Mouse (Mus musculus) lung, embryonic 16.5 days (tissue): Measurements from ENCODE around the gene Stx6. TPM values are rescaled to one million over a fixed set of nuclear protein-coding genes. Genes with fewer than 3 reads are reported as not detected.

ENCODE experiments used
- ATAC-seq: fragments of 200-750 bp; cut with Nextera tagmentation; 2 replicates; pipeline ENCODE4 v1.8.0; 2017; ENCODE audit warnings: low read depth, mild to moderate bottlenecking, moderate library complexity
- H3K27ac ChIP-seq: fragments of 300-500 bp; sonication (generic); 2 replicates; pipeline ENCODE4 v1.5.1; 2014; ENCODE audit warnings: mild to moderate bottlenecking, control low read depth, low read length
- H3K27me3 ChIP-seq: fragments of 300-500 bp; sonication (generic); 2 replicates; pipeline ENCODE4 v1.6.1; 2014; ENCODE audit warnings: low read depth, low read length, mixed read lengths; ENCODE audit not compliant: control insufficient read depth, insufficient read depth
- H3K36me3 ChIP-seq: fragments of 300-500 bp; sonication (generic); 2 replicates; pipeline ENCODE4 v1.6.1; 2014; ENCODE audit warnings: low read length; ENCODE audit not compliant: control insufficient read depth, insufficient read depth
- H3K4me1 ChIP-seq: fragments of 300-500 bp; sonication (generic); replicated peaks from 2 replicates; pipeline ENCODE4 v1.6.1; 2014; ENCODE audit warnings: low read length, mixed read lengths; ENCODE audit not compliant: control insufficient read depth, insufficient read depth
- H3K4me2 ChIP-seq: fragments of 300-500 bp; sonication (generic); 2 replicates; pipeline ENCODE4 v1.6.1; 2014; ENCODE audit warnings: low read depth, low read length, control low read depth
- H3K4me3 ChIP-seq: fragments of 300-500 bp; sonication (generic); 2 replicates; pipeline ENCODE4 v1.5.1; 2014; ENCODE audit warnings: mild to moderate bottlenecking, low read length, control low read depth
- H3K9ac ChIP-seq: fragments of 300-500 bp; sonication (generic); 2 replicates; pipeline ENCODE4 v1.6.1; 2014; ENCODE audit warnings: low read length, control low read depth
- H3K9me3 ChIP-seq: fragments of 300-500 bp; sonication (generic); 2 replicates; pipeline ENCODE4 v1.6.1; 2016; ENCODE audit warnings: low read length; ENCODE audit not compliant: control insufficient read depth
- WGBS: fragments of 180-500 bp; shearing (Covaris S2); extraction: QIAGEN DNeasy Blood & Tissue Kit; methylation state at CpG from one replicate; pipeline ENCODE4 v1.1.7; 2014; 5-methylcytosine and 5-hydroxymethylcytosine counted together
- polyA plus RNA-seq: library from polyadenylated mRNA; unstranded; fragments of >200 nt; fragmentation: Nextera tagmentation; extraction: Ambion mirVana; gene quantifications from 2 replicates; pipeline ENCODE4 v1.2.1, GENCODE M21; 2015

Gene Stx6
- polyA plus RNA-seq, result 72.8 and 75.5 TPM in 2 replicates

DNA sequence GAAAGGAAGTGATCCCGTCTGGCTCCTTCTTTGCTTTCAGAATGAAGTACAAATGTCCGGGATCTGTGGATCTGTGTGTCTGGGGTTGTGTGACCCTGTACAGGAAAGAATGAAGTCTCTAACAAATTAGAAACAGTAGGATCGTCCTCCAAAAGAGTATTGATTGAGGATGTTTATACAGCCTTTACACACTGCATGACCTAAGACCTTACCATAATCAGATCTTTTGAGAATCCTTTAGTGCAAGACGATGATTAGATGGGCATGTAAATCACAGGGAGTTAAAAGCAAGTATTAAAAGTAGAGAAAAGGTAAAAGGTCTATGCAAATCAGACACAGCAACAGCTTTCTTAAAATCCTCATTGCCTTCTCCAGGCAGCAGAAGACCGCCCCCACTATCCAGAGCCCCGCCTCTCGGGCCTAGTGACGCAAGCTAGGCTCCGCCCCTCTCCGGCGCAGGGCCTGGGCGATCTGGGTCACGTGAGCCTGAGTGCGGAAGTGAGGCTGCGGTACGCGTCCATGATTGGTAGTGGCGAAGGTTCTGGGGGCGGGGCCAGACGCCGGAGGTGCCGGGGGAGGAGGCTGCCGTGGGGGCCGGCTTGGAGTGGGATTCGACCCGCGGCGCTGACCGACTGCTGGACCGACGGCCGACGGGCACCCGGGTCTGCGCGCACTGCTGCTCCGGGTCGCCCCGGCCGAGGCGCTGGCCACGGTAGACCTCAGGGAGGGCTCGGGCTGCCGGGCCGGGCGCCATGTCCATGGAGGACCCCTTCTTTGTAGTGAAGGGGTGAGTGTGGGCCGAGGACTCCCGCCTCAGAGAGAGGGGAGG lies at the start of gene Stx6:
TSS of gene Stx6 (plus strand) at position 575 of the 829 bp plus-strand sequence.
- no peaks in the 10 kb centered on the region for H3K9me3 ChIP-seq
- H3K27ac ChIP-seq, result peak within 1 kb of the TSS; percentile 86
- peak within 1 kb of the TSS; percentile 90 for H3K9ac ChIP-seq
- no peaks in the 10 kb centered on the region for H3K27me3 ChIP-seq
- peak within 1 kb of the TSS; percentile 98 for H3K4me3 ChIP-seq
- no peaks in the 10 kb centered on the region for H3K36me3 ChIP-seq
- H3K4me2 ChIP-seq, result peak within 1 kb of the TSS; percentile 82
- peaks cover 9% of the 10 kb centered on the region; the same call in 1 of the 2 replicates for H3K4me1 ChIP-seq
- WGBS, result 2% methylated on average over 48 of the region's 48 CpGs
- ATAC-seq, result peak; percentile 99

DNA sequence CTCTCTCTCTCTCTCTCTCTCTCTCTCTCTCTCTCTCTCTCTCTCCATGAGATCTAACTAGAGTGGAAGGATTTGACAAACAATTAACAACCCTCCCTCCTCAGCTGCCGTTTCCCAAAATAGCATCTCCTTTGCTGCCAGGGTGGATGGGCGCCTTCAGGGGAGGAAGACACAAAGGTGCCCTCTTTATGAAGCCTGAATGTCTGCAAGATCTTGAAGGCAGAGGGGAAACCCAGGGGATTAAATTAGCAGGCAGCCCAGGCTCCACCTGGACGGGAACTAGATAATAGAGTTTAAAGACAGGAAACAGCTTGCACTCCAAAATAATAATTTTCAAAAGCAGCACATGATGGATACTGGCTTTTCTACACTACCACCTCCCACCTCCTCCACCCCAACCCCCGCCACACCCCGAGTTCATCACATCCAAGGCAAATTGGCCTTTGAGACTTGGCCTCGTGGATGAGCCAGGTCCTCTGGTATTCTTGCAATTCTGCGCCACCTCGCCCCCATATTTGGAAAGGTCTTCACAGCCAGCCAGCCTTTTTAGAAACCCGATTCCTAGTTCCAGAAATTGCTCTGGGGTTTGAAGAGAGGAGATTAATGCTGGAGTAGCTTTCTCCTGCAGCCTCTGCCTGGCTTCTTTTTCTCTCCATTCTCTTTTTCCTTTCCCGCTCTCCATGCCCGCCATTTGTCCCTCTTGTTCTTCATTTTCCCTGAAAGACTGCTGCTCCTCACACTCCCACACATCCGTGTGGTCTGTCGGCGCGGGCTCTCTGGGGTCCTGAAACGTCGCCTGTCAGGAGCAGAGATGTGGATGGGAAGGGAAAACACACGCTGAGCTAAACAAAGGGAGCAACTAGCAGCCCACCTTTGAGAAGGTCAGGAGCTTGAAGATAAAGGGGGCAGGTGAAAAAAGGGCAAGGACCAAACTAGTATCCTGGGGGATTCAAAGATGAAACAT lies 48.8 kb upstream of the Stx6 start:
- Histone ChIP-seq H3K27ac (no peak overlapping the region), H3K9me3 (no peaks in the 10 kb centered on the region), H3K4me3 (no peak overlapping the region), H3K4me1 (peaks cover 18% of the 10 kb centered on the region), H3K36me3 (no peaks in the 10 kb centered on the region), H3K9ac (peak overlapping the region; percentile 3; the same call in 1 of the 2 replicates), H3K27me3 (no peaks in the 10 kb centered on the region), H3K4me2 (peak overlapping the region; percentile 21)
- WGBS, result 13% methylated on average over 18 of the region's 18 CpGs
- no peak for ATAC-seq

DNA sequence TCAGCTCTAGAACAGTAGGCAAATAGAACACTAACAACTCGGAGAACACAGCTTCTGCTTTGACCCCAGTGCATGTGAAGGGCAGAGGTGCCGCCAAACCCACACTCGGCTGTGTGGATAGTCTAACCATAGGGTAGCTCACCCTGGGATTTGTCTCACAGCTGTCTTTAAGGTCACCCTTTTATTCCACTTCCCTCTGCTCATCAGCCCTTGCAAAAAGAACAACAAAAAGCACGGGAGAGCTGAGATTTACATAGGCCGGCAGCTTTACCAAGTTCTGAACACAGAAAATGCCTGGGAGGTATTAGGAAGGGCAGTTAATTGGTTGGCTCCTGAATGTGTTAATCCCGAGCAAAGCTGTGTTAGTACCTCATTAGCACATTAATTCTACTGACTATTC lies 47.0 kb upstream of the Stx6 start:
- peaks cover 18% of the 10 kb centered on the region for H3K4me1 ChIP-seq
- no peak overlapping the region for H3K4me3 ChIP-seq
- no peak overlapping the region for H3K4me2 ChIP-seq
- H3K27ac ChIP-seq, result no peak overlapping the region
- no peak for ATAC-seq
- H3K9me3 ChIP-seq, result no peaks in the 10 kb centered on the region
- WGBS, result 65% methylated on average over 6 of the region's 6 CpGs
- no peaks in the 10 kb centered on the region for H3K36me3 ChIP-seq
- no peaks in the 10 kb centered on the region for H3K27me3 ChIP-seq
- no peak overlapping the region for H3K9ac ChIP-seq

DNA sequence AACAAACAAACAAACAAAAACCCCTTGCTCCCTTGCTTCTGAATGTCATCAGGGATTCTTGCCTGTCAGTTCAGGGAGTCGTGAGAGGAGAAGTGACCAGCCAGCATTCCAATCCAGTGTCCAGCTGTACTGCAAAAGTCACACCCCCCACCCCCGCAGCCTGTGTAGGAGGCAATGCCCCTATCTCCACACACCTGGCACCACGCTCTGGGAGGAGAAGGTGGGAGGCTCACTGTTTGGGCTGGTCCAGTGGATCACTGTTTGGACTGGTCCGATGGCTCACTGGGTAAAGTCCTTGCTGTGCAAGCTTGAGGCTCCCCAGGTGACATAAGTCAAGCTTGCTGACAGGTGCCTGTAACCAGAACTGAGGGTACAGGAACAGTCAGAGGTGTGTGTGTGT lies 46.4 kb upstream of the Stx6 start:
- ATAC-seq, result no peak
- H3K9me3 ChIP-seq, result no peaks in the 10 kb centered on the region

DNA sequence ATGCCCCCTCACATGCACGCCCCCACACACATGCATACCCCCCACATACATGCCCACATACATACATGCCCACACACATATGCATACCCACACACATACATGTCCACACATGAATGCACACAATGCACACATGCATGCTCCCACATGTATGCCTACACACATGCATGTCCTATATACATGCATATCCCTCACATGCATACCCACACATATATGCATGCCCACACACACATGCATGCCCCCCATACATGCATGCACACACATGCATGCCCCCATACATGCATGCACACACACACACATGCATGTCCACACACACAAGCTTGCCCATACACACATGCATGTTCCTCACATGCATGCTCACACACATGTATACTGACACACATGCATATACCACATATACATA lies 45.6 kb upstream of the Stx6 start:
- no peaks in the 10 kb centered on the region for H3K9me3 ChIP-seq
- H3K27me3 ChIP-seq, result no peaks in the 10 kb centered on the region
- H3K4me3 ChIP-seq, result no peak overlapping the region
- no peak overlapping the region for H3K9ac ChIP-seq
- H3K27ac ChIP-seq, result no peak overlapping the region
- peaks cover 18% of the 10 kb centered on the region for H3K4me1 ChIP-seq
- H3K36me3 ChIP-seq, result no peaks in the 10 kb centered on the region
- 95% methylated on average over 1 of the region's 1 CpGs for WGBS
- no peak overlapping the region for H3K4me2 ChIP-seq
- no peak for ATAC-seq

More for the DNA sequence above, 46.4 kb upstream of the Stx6 start:
- no peaks in the 10 kb centered on the region for H3K36me3 ChIP-seq
- H3K4me1 ChIP-seq, result peaks cover 18% of the 10 kb centered on the region
- no peak overlapping the region for H3K4me2 ChIP-seq
- 41% methylated on average over 4 of the region's 4 CpGs for WGBS
- no peaks in the 10 kb centered on the region for H3K27me3 ChIP-seq
- H3K9ac ChIP-seq, result no peak overlapping the region
- no peak overlapping the region for H3K4me3 ChIP-seq
- no peak overlapping the region for H3K27ac ChIP-seq

DNA sequence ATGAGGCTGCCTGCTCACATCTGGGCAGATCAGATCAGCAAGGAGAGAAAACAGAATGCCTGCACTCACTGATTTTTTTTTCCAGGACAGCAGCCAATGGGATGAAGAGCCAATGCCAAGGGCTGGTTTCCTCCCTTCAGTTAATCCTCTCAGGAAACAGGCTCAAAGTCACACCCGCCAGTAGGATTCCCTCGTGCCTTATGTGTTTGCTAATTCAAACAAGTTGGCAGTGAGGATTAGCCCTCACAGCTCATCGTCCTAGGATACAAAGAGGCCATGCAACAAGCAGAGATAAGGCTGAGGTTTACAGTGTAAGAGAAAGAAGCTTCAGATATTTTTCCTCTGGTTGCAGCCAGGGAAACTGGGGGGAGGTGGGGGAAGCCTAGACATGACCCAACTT lies 44.6 kb upstream of the Stx6 start:
- H3K9me3 ChIP-seq, result no peaks in the 10 kb centered on the region
- no peaks in the 10 kb centered on the region for H3K36me3 ChIP-seq
- 14% methylated on average over 3 of the region's 3 CpGs for WGBS
- peak; percentile 31; the same call in 1 of the 2 replicates for ATAC-seq
- H3K27me3 ChIP-seq, result no peaks in the 10 kb centered on the region
- no peak overlapping the region for H3K27ac ChIP-seq
- no peak overlapping the region for H3K4me3 ChIP-seq
- H3K4me1 ChIP-seq, result peaks cover 8% of the 10 kb centered on the region; the same call in 1 of the 2 replicates
- H3K4me2 ChIP-seq, result no peak overlapping the region
- no peak overlapping the region for H3K9ac ChIP-seq

DNA sequence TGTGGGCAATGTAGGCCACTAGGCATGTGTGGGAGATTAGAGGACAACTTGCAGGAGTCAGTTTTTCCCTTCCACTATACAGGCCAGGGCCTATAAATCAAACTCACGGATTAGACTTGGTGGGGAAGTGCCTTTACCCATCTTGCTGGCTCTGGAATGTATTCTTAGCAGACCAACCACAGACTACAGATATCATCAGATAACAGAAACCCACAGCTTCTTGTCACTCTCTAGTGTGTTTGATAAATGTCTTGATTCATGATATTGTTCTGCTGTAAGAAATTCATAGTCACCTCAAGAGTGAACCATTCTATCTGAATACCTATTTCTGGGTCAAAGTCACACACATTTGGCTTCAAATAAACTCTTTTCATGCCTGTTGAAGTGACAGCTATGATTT lies 38.8 kb upstream of the Stx6 start:
- no peak for ATAC-seq
- Histone ChIP-seq H3K4me1 (peaks cover 2% of the 10 kb centered on the region; the same call in 1 of the 2 replicates), H3K9me3 (no peaks in the 10 kb centered on the region), H3K9ac (no peak overlapping the region), H3K4me3 (no peak overlapping the region), H3K4me2 (no peak overlapping the region), H3K27me3 (no peaks in the 10 kb centered on the region), H3K36me3 (no peaks in the 10 kb centered on the region), H3K27ac (no peak overlapping the region)
- 48% methylated on average over 1 of the region's 1 CpGs for WGBS

DNA sequence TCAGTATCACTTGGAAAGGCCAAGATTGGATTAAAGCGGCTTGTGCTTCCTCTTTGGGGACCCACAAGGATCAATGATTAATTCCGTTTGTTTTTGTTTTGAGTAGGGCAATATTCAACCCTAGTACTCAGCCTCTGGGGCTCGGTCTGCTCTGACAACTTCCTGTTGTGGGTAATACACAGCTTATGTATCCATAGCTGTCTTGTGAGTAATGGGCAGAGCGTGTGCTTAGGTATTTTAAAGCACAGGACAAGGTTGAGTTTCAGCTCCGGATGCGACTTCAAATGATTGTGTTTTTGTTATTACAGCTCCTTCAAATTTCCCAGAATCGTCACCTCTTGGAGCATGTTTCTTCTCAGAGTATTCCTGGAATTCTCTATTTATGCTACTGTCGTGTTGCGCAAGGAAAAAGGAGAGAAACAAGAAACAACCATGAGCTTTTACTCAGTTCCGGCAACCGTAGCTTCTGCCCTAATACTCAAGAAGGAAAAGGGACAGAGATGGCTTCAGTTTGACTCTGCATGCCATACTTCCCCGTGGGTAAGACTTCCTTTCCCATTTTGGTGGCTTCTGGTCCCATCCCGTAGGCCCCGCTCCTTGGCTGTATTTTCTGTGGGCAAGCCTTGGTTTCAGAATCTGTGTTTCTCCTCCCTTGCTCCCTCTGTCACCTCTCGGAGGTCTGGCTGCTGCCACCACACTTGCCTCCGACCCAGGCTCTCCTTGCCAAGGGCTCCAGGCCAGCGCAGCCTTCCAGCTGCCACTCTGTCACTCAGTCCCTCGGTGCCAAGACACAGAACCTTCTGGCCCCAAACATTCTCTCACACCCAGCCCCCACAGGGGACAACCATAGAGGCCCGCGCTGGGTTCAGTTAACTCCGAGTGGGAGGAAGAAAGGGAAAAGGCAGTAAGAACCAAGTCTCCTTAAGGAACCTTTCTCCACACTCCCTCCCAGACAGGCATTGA lies 36.3 kb upstream of the Stx6 start:
- WGBS, result 49% methylated on average over 21 of the region's 21 CpGs
- Histone ChIP-seq H3K9me3 (no peaks in the 10 kb centered on the region), H3K9ac (no peak overlapping the region), H3K27me3 (no peaks in the 10 kb centered on the region), H3K4me2 (peak overlapping the region; percentile 21), H3K27ac (peak overlapping the region; percentile 84), H3K4me1 (peaks cover 2% of the 10 kb centered on the region; the same call in 1 of the 2 replicates), H3K4me3 (no peak overlapping the region), H3K36me3 (no peaks in the 10 kb centered on the region)
- peak; percentile 97 for ATAC-seq
